8 mouse cellular contexts compared by ENCODE assay signal in genomic region chr17:43801595-43802373, GRCm38 (mm10). TPM values are rescaled to one million over a fixed set of nuclear protein-coding genes. Genes with fewer than 3 reads are reported as not detected.
DNase-seq lines count a peak whose midpoint lies in the region; ATAC-seq and TF ChIP-seq lines count a peak whose summit lies in the region.

No protein-coding gene starts in this region.

- no peak for TF ChIP-seq CTCF in liver, adult 2 months (IDR thresholded peaks at IDR 0.05; ENCODE audit: low read depth, low read length)

- peak overlapping the region; percentile 96 for H3K4me2 ChIP-seq in embryonic facial prominence, embryonic 15.5 days (replicated peaks)
- peak overlapping the region; percentile 66 for H3K4me2 ChIP-seq in myocyte (ENCODE audit: low read depth)

- H3K9ac ChIP-seq in embryonic facial prominence, embryonic 15.5 days: peak overlapping the region; percentile 18; the same call in 1 of the 2 replicates
- H3K9ac ChIP-seq in liver, adult 2 months (ENCODE audit: low read depth, low read length): peak overlapping the region; percentile 54

- peaks cover 10% of the 10 kb centered on the region for H3K4me1 ChIP-seq in embryonic facial prominence, embryonic 15.5 days
- peaks cover 9% of the 10 kb centered on the region for H3K4me1 ChIP-seq in heart, embryonic 10.5 days
- peaks cover 5% of the 10 kb centered on the region for H3K4me1 ChIP-seq in liver, adult 2 months (ENCODE audit: control insufficient read depth, insufficient read depth, low read length)

- H3ac ChIP-seq in myocyte (ENCODE audit: control insufficient read depth, insufficient read length): no peak overlapping the region

- ATAC-seq in embryonic facial prominence, embryonic 15.5 days (ENCODE audit: insufficient number of reproducible peaks, low FRiP score, low TSS enrichment, low read depth): peak; percentile 67

- peak overlapping the region; percentile 51 for H3K4me3 ChIP-seq in embryonic facial prominence, embryonic 15.5 days (replicated peaks)
- H3K4me3 ChIP-seq in heart, embryonic 10.5 days: peak overlapping the region; percentile 85
- peak overlapping the region; percentile 50; the same call in 1 of the 2 replicates for H3K4me3 ChIP-seq in liver, adult 2 months (ENCODE audit: insufficient read depth, low read depth, low read length)
- peak overlapping the region; percentile 4 for H3K4me3 ChIP-seq in myocyte

- WGBS in embryonic facial prominence, embryonic 15.5 days: 0% methylated on average over 54 of the region's 55 CpGs
- WGBS in heart, embryonic 10.5 days: 0% methylated on average over 53 of the region's 55 CpGs
- 2% methylated on average over 53 of the region's 55 CpGs for WGBS in liver, adult 2 months

- no peaks in the 10 kb centered on the region for H3K79me2 ChIP-seq in liver, adult 2 months (ENCODE audit: control insufficient read depth, insufficient read depth, low read length)
- H3K79me2 ChIP-seq in myocyte (ENCODE audit: control insufficient read depth, insufficient read depth): no peaks in the 10 kb centered on the region

- no peak overlapping the region for H3K27ac ChIP-seq in embryonic facial prominence, embryonic 15.5 days (replicated peaks)
- H3K27ac ChIP-seq in heart, embryonic 10.5 days: peak overlapping the region; percentile 91
- no peak overlapping the region for H3K27ac ChIP-seq in liver, adult 2 months (replicated peaks; ENCODE audit: insufficient read depth, low read depth, low read length)

- TF ChIP-seq POLR2A in liver, adult 2 months (IDR thresholded peaks at IDR 0.05; ENCODE audit: extremely low read depth, insufficient read depth, low read length): no peak
- no peak for TF ChIP-seq POLR2A in myocyte (IDR thresholded peaks at IDR 0.05; ENCODE audit: insufficient read length, low read depth)

- peaks cover 21% of the 10 kb centered on the region for H3K27me3 ChIP-seq in embryonic facial prominence, embryonic 15.5 days
- peaks cover 23% of the 10 kb centered on the region; the same call in 1 of the 2 replicates for H3K27me3 ChIP-seq in heart, embryonic 10.5 days (ENCODE audit: insufficient read depth, poor library complexity, severe bottlenecking)
- peaks cover 5% of the 10 kb centered on the region; the same call in 1 of the 2 replicates for H3K27me3 ChIP-seq in liver, adult 2 months (ENCODE audit: control insufficient read depth, insufficient read depth, low read length)
- peaks cover 8% of the 10 kb centered on the region for H3K27me3 ChIP-seq in myocyte (ENCODE audit: control insufficient read depth, insufficient read depth, insufficient read length)

- no peaks in the 10 kb centered on the region for H3K36me3 ChIP-seq in embryonic facial prominence, embryonic 15.5 days
- no peaks in the 10 kb centered on the region for H3K36me3 ChIP-seq in heart, embryonic 10.5 days
- no peaks in the 10 kb centered on the region for H3K36me3 ChIP-seq in liver, adult 2 months (ENCODE audit: control insufficient read depth, insufficient read depth, low read length)
- H3K36me3 ChIP-seq in myocyte (ENCODE audit: control insufficient read depth, insufficient read depth): no peaks in the 10 kb centered on the region

- H3K9me3 ChIP-seq in embryonic facial prominence, embryonic 15.5 days (replicated peaks): no peaks in the 10 kb centered on the region
- H3K9me3 ChIP-seq in heart, embryonic 10.5 days: no peaks in the 10 kb centered on the region

- peak; percentile 23 for DNase-seq in thymus, postnatal 14 days
- no peak for DNase-seq in thymus, postnatal 0 days (ENCODE audit: low spot score)
- peak; percentile 92 for DNase-seq in heart, embryonic 10.5 days (ENCODE audit: low spot score)
- DNase-seq in kidney, adult 8-10 months: peak; percentile 41 to 46
- DNase-seq in liver, adult 2 months (ENCODE audit: extremely low read depth, low read depth, low spot score): no peak
- peak; percentile 12 for DNase-seq in testis, postnatal 14 days (ENCODE audit: low spot score)

TF ChIP-seq in myocyte, 11 proteins besides CTCF, POLR2A, EP300 and RAD21:
- TF ChIP-seq CEBPB (IDR thresholded peaks at IDR 0.05; ENCODE audit: insufficient read depth, poor library complexity, severe bottlenecking) (no peak), SRF (IDR thresholded peaks at IDR 0.05; ENCODE audit: control insufficient read depth, insufficient read length, low read depth) (no peak), MAX (IDR thresholded peaks at IDR 0.05; ENCODE audit: low read depth) (no peak), USF1 (IDR thresholded peaks at IDR 0.05; ENCODE audit: low read depth) (no peak), E2F4 (IDR thresholded peaks at IDR 0.05; ENCODE audit: insufficient read depth) (no peak), MYOG (IDR thresholded peaks at IDR 0.05; ENCODE audit: control insufficient read depth in 1 of 3, insufficient read depth in 1 of 3, insufficient read length in 2 of 3, low read depth in 2 of 3) (no peak), REST (IDR thresholded peaks at IDR 0.05; ENCODE audit: insufficient read depth, insufficient read length) (no peak), MYOD1 (IDR thresholded peaks at IDR 0.05; ENCODE audit: control insufficient read depth in 1 of 3, insufficient read length in 2 of 3, low read depth in 2 of 3) (no peak), TCF12 (IDR thresholded peaks at IDR 0.05; ENCODE audit: insufficient read depth, poor library complexity, severe bottlenecking) (no peak), TCF3 (IDR thresholded peaks at IDR 0.05; ENCODE audit: insufficient read length, low read depth) (no peak), POLR2AphosphoS2 (IDR thresholded peaks at IDR 0.05; ENCODE audit: insufficient read length, low read depth) (no peak)

RNA-seq across cellular contexts. Expression of gene Rcan2, which starts 0.6 kb away (rescaled TPM):
- polyA plus RNA-seq in thymus, postnatal 0 days (2015; fragmentation: Nextera tagmentation; extraction: Ambion mirVana): 0.73 and 1.3 TPM in 2 replicates
- 4.0 and 4.9 TPM in 2 replicates for polyA plus RNA-seq in embryonic facial prominence, embryonic 15.5 days (2015; fragmentation: Nextera tagmentation; extraction: Ambion mirVana)
- 14.5 and 28.9 TPM in 2 replicates for polyA plus RNA-seq in heart, embryonic 10.5 days (2016; fragmentation: Nextera tagmentation; extraction: Ambion mirVana)
- total RNA-seq in liver, adult 2 months (2014; rRNA removed): 3.1 and 4.0 TPM in 2 replicates
- polyA plus RNA-seq in liver, adult 2 months (2012; rRNA removed): 1.4 and 6.3 TPM in 2 replicates
- polyA plus RNA-seq in myocyte (2012; fragmentation: generic; extraction: Trizol): 2.0 TPM

Comparison
In these comparisons a context has a peak if more than half of its experiments do, and no peak if none do; other contexts are left out.
1. DNase-seq: peak in thymus, postnatal 14 days (single experiment), heart, embryonic 10.5 days (single experiment), kidney, adult 8-10 months (2 of 2) and testis, postnatal 14 days (single experiment); none in thymus, postnatal 0 days (single experiment) and liver, adult 2 months (single experiment).
2. H3K4me3 ChIP-seq: peak in every context shown above with its lines; median percentile 85 in heart, embryonic 10.5 days; 51 in embryonic facial prominence, embryonic 15.5 days; 50 in liver, adult 2 months; 4 in myocyte.